7 mouse cellular contexts compared by ENCODE assay signal in genomic region chr11:84813724-84814510, GRCm38 (mm10). TPM values are rescaled to one million over a fixed set of nuclear protein-coding genes. Genes with fewer than 3 reads are reported as not detected.
DNase-seq lines count a peak whose midpoint lies in the region; ATAC-seq lines count a peak whose summit lies in the region.

No protein-coding gene starts in this region.

- no peaks in the 10 kb centered on the region for H3K4me1 ChIP-seq in midbrain, embryonic 16.5 days (ENCODE audit: control insufficient read depth, insufficient read depth, low read length)

- no peak overlapping the region for H3K27ac ChIP-seq in midbrain, embryonic 16.5 days (ENCODE audit: low read length)

- H3K36me3 ChIP-seq in midbrain, embryonic 16.5 days (ENCODE audit: control insufficient read depth, insufficient read depth, low read length): no peaks in the 10 kb centered on the region

- no peak overlapping the region for H3K9ac ChIP-seq in midbrain, embryonic 16.5 days (ENCODE audit: low read depth, low read length)

- H3K9me3 ChIP-seq in midbrain, embryonic 16.5 days (replicated peaks; ENCODE audit: control insufficient read depth, low read length, poor library complexity, severe bottlenecking): no peaks in the 10 kb centered on the region

- no peak overlapping the region for H3K4me3 ChIP-seq in midbrain, embryonic 16.5 days (ENCODE audit: low read depth, low read length)

- H3K4me2 ChIP-seq in midbrain, embryonic 16.5 days (ENCODE audit: low read length): no peak overlapping the region

- WGBS in midbrain, embryonic 16.5 days: 56% methylated on average over 13 of the region's 13 CpGs

- intact Hi-C loops in heart, postnatal 14 days (cut with DNase I): loop anchor here (5.0 kb wide), 1 partner anchor 552 kb away; no protein-coding TSS in a partner anchor
- intact Hi-C loops in left cerebral cortex, postnatal 14 days (cut with DNase I): loop anchor here (5.0 kb wide), 1 partner anchor 547 kb away; no protein-coding TSS in a partner anchor

- peak; percentile 81 for DNase-seq in ES-CJ7 (ENCODE audit: low read depth, low spot score)
- peak; percentile 65 for DNase-seq in adipocyte (ENCODE audit: low spot score)
- peak; percentile 88 for DNase-seq in embryo, embryonic 9.5 days (ENCODE audit: extremely low spot score)
- DNase-seq in heart, postnatal 14 days: peak; percentile 71 to 82
- DNase-seq in left cerebral cortex, postnatal 14 days (ENCODE audit: low spot score in 2 of 2): peak; percentile 81 to 83
- peak; percentile 48 to 66 for DNase-seq in spleen, postnatal 14 days (ENCODE audit: low spot score in 2 of 2)

- ATAC-seq in midbrain, embryonic 16.5 days: 0 out of 2 replicates have a peak, but pooled peaks have one; percentile 43

- no peaks in the 10 kb centered on the region for H3K27me3 ChIP-seq in midbrain, embryonic 16.5 days (ENCODE audit: control insufficient read depth, insufficient read depth, low read depth, low read length)

RNA-seq across cellular contexts. Expression of gene Mrm1, which starts 5.4 kb away (rescaled TPM):
- 10 to 100 TPM; 16.6 to 22.8 TPM for total RNA-seq in heart, postnatal 14 days (2021)
- 10 to 100 TPM; 17.0 to 17.2 TPM for total RNA-seq in left cerebral cortex, postnatal 14 days (2021)
- 12.8 and 18.5 TPM in 2 replicates for polyA plus RNA-seq in midbrain, embryonic 16.5 days (2015; fragmentation: Nextera tagmentation; extraction: Ambion mirVana)

RNA-seq across cellular contexts. Expression of gene Dhrs11, which starts 14.9 kb away (rescaled TPM):
- 100 to 1,000 TPM; 114 to 125 TPM for total RNA-seq in heart, postnatal 14 days (2021)
- 1 to 10 TPM; 7.2 to 7.6 TPM for total RNA-seq in left cerebral cortex, postnatal 14 days (2021)
- 8.8 and 9.0 TPM in 2 replicates for polyA plus RNA-seq in midbrain, embryonic 16.5 days (2015; fragmentation: Nextera tagmentation; extraction: Ambion mirVana)

RNA-seq across cellular contexts. Expression of gene Ggnbp2, which starts 56.7 kb away (rescaled TPM):
- total RNA-seq in heart, postnatal 14 days (2021): 10 to 100 TPM; 49.6 to 55.7 TPM
- 10 to 100 TPM; 78.1 to 81.8 TPM for total RNA-seq in left cerebral cortex, postnatal 14 days (2021)
- 68.4 and 71.8 TPM in 2 replicates for polyA plus RNA-seq in midbrain, embryonic 16.5 days (2015; fragmentation: Nextera tagmentation; extraction: Ambion mirVana)

Comparison
In these comparisons a context has a peak if more than half of its experiments do, and no peak if none do; other contexts are left out.
1. RNA of gene Dhrs11, which starts 14.9 kb away (total RNA-seq): 114 to 125 TPM in heart, postnatal 14 days; 7.2 to 7.6 TPM in left cerebral cortex, postnatal 14 days; every median in the first group is over 10 times any median in the second.
2. Peak in every context shown above with its lines, with median percentiles within 50 percentile points of each other: DNase-seq.